Mouse (Mus musculus) CD8-positive naive resting alpha-beta T cell, adult 57 days (primary cell): ENCODE measurements around the gene Akt3. TPM values are rescaled to one million over a fixed set of nuclear protein-coding genes. Genes with fewer than 3 reads are reported as not detected.

Source experiments
- total RNA-seq: library from RNA; stranded (reverse); gene quantifications from one replicate; pipeline ENCODE4 v1.2.4, GENCODE M21; 2023

Akt3 gene
- 38.8 TPM for total RNA-seq

GRCm38 (mm10) chr1:177258034-177258342 is at the start of gene Akt3:
Gene Akt3, minus strand, starts transcription at chr1:177258203.

Other genes with a start within 250 kb of the Akt3 start
- 26.0 TPM for gene Zbtb18, start 184.1 kb upstream of the Akt3 start, total RNA-seq